Mouse (Mus musculus): ENCODE measurements around the gene Gm10322. TPM values are rescaled to one million over a fixed set of nuclear protein-coding genes. Genes with fewer than 3 reads are reported as not detected.

Gm10322 gene
- polyA plus RNA-seq, 1 experiment from 2014 or later: not detected

Other genes with a start within 250 kb of the Gm10322 start
- gene Gm10273, start 220.4 kb upstream of the Gm10322 start, polyA plus RNA-seq (2016; fragmentation: Nextera tagmentation; extraction: Ambion mirVana): 6.0 and 13.2 TPM in 2 replicates
- gene Pla2g12b, start 212.4 kb upstream of the Gm10322 start, polyA plus RNA-seq (2016; fragmentation: Nextera tagmentation; extraction: Ambion mirVana): not detected in 2 replicates
- gene Oit3, start 174.3 kb upstream of the Gm10322 start, polyA plus RNA-seq (2016; fragmentation: Nextera tagmentation; extraction: Ambion mirVana): 0.83 and 1.6 TPM in 2 replicates
- gene Mcu, start 629 bp downstream of the Gm10322 start, polyA plus RNA-seq (2016; fragmentation: Nextera tagmentation; extraction: Ambion mirVana): 19.0 and 19.1 TPM in 2 replicates
- 54.1 and 58.0 TPM in 2 replicates for gene Micu1, start 86.4 kb downstream of the Gm10322 start, polyA plus RNA-seq (2016; fragmentation: Nextera tagmentation; extraction: Ambion mirVana)